Mouse (Mus musculus): Measurements from ENCODE around the gene Gm42417. TPM values are rescaled to one million over a fixed set of nuclear protein-coding genes. Genes with fewer than 3 reads are reported as not detected.

Gene Gm42417
- polyA plus RNA-seq, 1 experiment = 1.2 TPM

- peak overlapping the region; percentile 12 for H3K4me3 ChIP-seq (ENCODE audit: low read depth, low read length)
- H3K9me3 ChIP-seq (replicated peaks; ENCODE audit: control insufficient read depth, insufficient read depth, low read length, poor library complexity, severe bottlenecking) = no peaks in the 10 kb centered on the region
- H3K36me3 ChIP-seq (ENCODE audit: control insufficient read depth, insufficient read depth, low read length, poor library complexity, severe bottlenecking) = no peaks in the 10 kb centered on the region
- H3K27me3 ChIP-seq (ENCODE audit: control insufficient read depth, insufficient read depth, low read length, poor library complexity, severe bottlenecking) = no peaks in the 10 kb centered on the region
- TF ChIP-seq EP300 (IDR thresholded peaks at IDR 0.05; ENCODE audit: insufficient read depth, low read depth, low read length) (no peak), CTCF (IDR thresholded peaks at IDR 0.05; ENCODE audit: low read depth, low read length) (no peak), POLR2A (IDR thresholded peaks at IDR 0.05; ENCODE audit: insufficient read depth, low read length) (no peak)
- no peaks in the 10 kb centered on the region for H3K4me1 ChIP-seq (ENCODE audit: control insufficient read depth, insufficient read depth, low read length)
- no peak overlapping the region for H3K27ac ChIP-seq (ENCODE audit: insufficient read depth, low read length)
- no peak overlapping the region for H3K9ac ChIP-seq (ENCODE audit: low read depth, poor library complexity, severe bottlenecking)
Measured at GRCm38 (mm10) chr1:36531461-36531860, 7.8 kb downstream of the Gm42417 start.

- Histone ChIP-seq H3K9me3 (replicated peaks; ENCODE audit: control insufficient read depth, insufficient read depth, low read length, poor library complexity, severe bottlenecking) (no peaks in the 10 kb centered on the region), H3K4me3 (ENCODE audit: low read depth, low read length) (no peak overlapping the region), H3K27ac (ENCODE audit: insufficient read depth, low read length) (no peak overlapping the region), H3K9ac (ENCODE audit: low read depth, poor library complexity, severe bottlenecking) (no peak overlapping the region), H3K36me3 (ENCODE audit: control insufficient read depth, insufficient read depth, low read length, poor library complexity, severe bottlenecking) (no peaks in the 10 kb centered on the region), H3K4me1 (ENCODE audit: control insufficient read depth, insufficient read depth, low read length) (no peaks in the 10 kb centered on the region), H3K27me3 (ENCODE audit: control insufficient read depth, insufficient read depth, low read length, poor library complexity, severe bottlenecking) (no peaks in the 10 kb centered on the region)
- TF ChIP-seq CTCF (IDR thresholded peaks at IDR 0.05; ENCODE audit: low read depth, low read length) (no peak), EP300 (IDR thresholded peaks at IDR 0.05; ENCODE audit: insufficient read depth, low read depth, low read length) (no peak), POLR2A (IDR thresholded peaks at IDR 0.05; ENCODE audit: insufficient read depth, low read length) (no peak)
Measured at GRCm38 (mm10) chr1:36530962-36531361, 8.3 kb downstream of the Gm42417 start.

GRCm38 (mm10) chr1:36530485-36530884, 8.7 kb downstream of the Gm42417 start:
- Histone ChIP-seq H3K36me3 (ENCODE audit: control insufficient read depth, insufficient read depth, low read length, poor library complexity, severe bottlenecking) (no peaks in the 10 kb centered on the region), H3K9ac (ENCODE audit: low read depth, poor library complexity, severe bottlenecking) (no peak overlapping the region), H3K4me3 (ENCODE audit: low read depth, low read length) (no peak overlapping the region), H3K27me3 (ENCODE audit: control insufficient read depth, insufficient read depth, low read length, poor library complexity, severe bottlenecking) (no peaks in the 10 kb centered on the region), H3K9me3 (replicated peaks; ENCODE audit: control insufficient read depth, insufficient read depth, low read length, poor library complexity, severe bottlenecking) (no peaks in the 10 kb centered on the region), H3K4me1 (ENCODE audit: control insufficient read depth, insufficient read depth, low read length) (no peaks in the 10 kb centered on the region), H3K27ac (ENCODE audit: insufficient read depth, low read length) (no peak overlapping the region)
- TF ChIP-seq CTCF (IDR thresholded peaks at IDR 0.05; ENCODE audit: low read depth, low read length) (no peak), EP300 (IDR thresholded peaks at IDR 0.05; ENCODE audit: insufficient read depth, low read depth, low read length) (no peak), POLR2A (IDR thresholded peaks at IDR 0.05; ENCODE audit: insufficient read depth, low read length) (no peak)

- Histone ChIP-seq H3K36me3 (ENCODE audit: control insufficient read depth, insufficient read depth, low read length, poor library complexity, severe bottlenecking) (peaks cover 4% of the 10 kb centered on the region; the same call in 1 of the 2 replicates), H3K27me3 (ENCODE audit: control insufficient read depth, insufficient read depth, low read length, poor library complexity, severe bottlenecking) (no peaks in the 10 kb centered on the region), H3K9ac (ENCODE audit: low read depth, poor library complexity, severe bottlenecking) (no peak overlapping the region), H3K4me3 (ENCODE audit: low read depth, low read length) (no peak overlapping the region), H3K27ac (ENCODE audit: insufficient read depth, low read length) (no peak overlapping the region), H3K4me1 (ENCODE audit: control insufficient read depth, insufficient read depth, low read length) (no peaks in the 10 kb centered on the region), H3K9me3 (replicated peaks; ENCODE audit: control insufficient read depth, insufficient read depth, low read length, poor library complexity, severe bottlenecking) (no peaks in the 10 kb centered on the region)
- TF ChIP-seq EP300 (IDR thresholded peaks at IDR 0.05; ENCODE audit: insufficient read depth, low read depth, low read length) = no peak
- no peak for TF ChIP-seq POLR2A (IDR thresholded peaks at IDR 0.05; ENCODE audit: insufficient read depth, low read length)
- no peak for TF ChIP-seq CTCF (IDR thresholded peaks at IDR 0.05; ENCODE audit: low read depth, low read length)
Measured at GRCm38 (mm10) chr1:36529875-36530274, 9.4 kb downstream of the Gm42417 start.

- H3K9me3 ChIP-seq (replicated peaks; ENCODE audit: control insufficient read depth, insufficient read depth, low read length, poor library complexity, severe bottlenecking) = no peaks in the 10 kb centered on the region
- peaks cover 7% of the 10 kb centered on the region for H3K36me3 ChIP-seq (ENCODE audit: control insufficient read depth, insufficient read depth, low read length, poor library complexity, severe bottlenecking)
- no peaks in the 10 kb centered on the region for H3K4me1 ChIP-seq (ENCODE audit: control insufficient read depth, insufficient read depth, low read length)
- no peak for TF ChIP-seq POLR2A (IDR thresholded peaks at IDR 0.05; ENCODE audit: insufficient read depth, low read length)
- no peak for TF ChIP-seq CTCF (IDR thresholded peaks at IDR 0.05; ENCODE audit: low read depth, low read length)
- no peak for TF ChIP-seq EP300 (IDR thresholded peaks at IDR 0.05; ENCODE audit: insufficient read depth, low read depth, low read length)
- no peak overlapping the region for H3K27ac ChIP-seq (ENCODE audit: insufficient read depth, low read length)
- H3K9ac ChIP-seq (ENCODE audit: low read depth, poor library complexity, severe bottlenecking) = no peak overlapping the region
- no peaks in the 10 kb centered on the region for H3K27me3 ChIP-seq (ENCODE audit: control insufficient read depth, insufficient read depth, low read length, poor library complexity, severe bottlenecking)
- no peak overlapping the region for H3K4me3 ChIP-seq (ENCODE audit: low read depth, low read length)
Measured at GRCm38 (mm10) chr1:36529274-36529673, 10.0 kb downstream of the Gm42417 start.

GRCm38 (mm10) chr1:36528351-36528750, 10.9 kb downstream of the Gm42417 start:
- H3K27me3 ChIP-seq (ENCODE audit: control insufficient read depth, insufficient read depth, low read length, poor library complexity, severe bottlenecking) = no peaks in the 10 kb centered on the region
- H3K9me3 ChIP-seq (replicated peaks; ENCODE audit: control insufficient read depth, insufficient read depth, low read length, poor library complexity, severe bottlenecking) = no peaks in the 10 kb centered on the region
- no peak overlapping the region for H3K9ac ChIP-seq (ENCODE audit: low read depth, poor library complexity, severe bottlenecking)
- no peak for TF ChIP-seq POLR2A (IDR thresholded peaks at IDR 0.05; ENCODE audit: insufficient read depth, low read length)
- no peaks in the 10 kb centered on the region for H3K4me1 ChIP-seq (ENCODE audit: control insufficient read depth, insufficient read depth, low read length)
- H3K27ac ChIP-seq (ENCODE audit: insufficient read depth, low read length) = 0 out of 2 replicates have a peak overlapping the region, but pooled peaks have one; percentile 9
- H3K4me3 ChIP-seq (ENCODE audit: low read depth, low read length) = no peak overlapping the region
- peaks cover 15% of the 10 kb centered on the region for H3K36me3 ChIP-seq (ENCODE audit: control insufficient read depth, insufficient read depth, low read length, poor library complexity, severe bottlenecking)
